Mouse (Mus musculus) ES-Bruce4 (cell line): ENCODE data around the gene Sema3b.

Experiments used
- EP300 ChIP-seq: IDR thresholded peaks from 2 replicates; pipeline ENCODE4 v1.6.1; 2011; ENCODE audit warnings: low read depth, low read length; ENCODE audit not compliant: insufficient read depth
- POLR2A ChIP-seq: IDR thresholded peaks from one replicate; pipeline ENCODE4 v1.8.1; 2011; ENCODE audit warnings: low read length; ENCODE audit not compliant: insufficient read depth

- no peak for TF ChIP-seq EP300
- TF ChIP-seq POLR2A, result no peak
These were observed 36.5 kb upstream of the Sema3b start for GRCm38 (mm10) chr9:107645577-107645976.
